Mouse (Mus musculus) liver, adult 2 months (tissue): ENCODE measurements at regions not wholly inside any gene's neighbourhood (a gene's known extent, or its start where the extent isn't known, plus 50 kb on each side); places are given as distances from the start of the nearest gene placed in this dataset.

Source experiments
- DNase-seq: peaks from one replicate; pipeline ENCODE4 v3.0.0-alpha.2; 2011; ENCODE audit warnings: low read depth, low spot score; ENCODE audit errors: extremely low read depth
- H3K27ac ChIP-seq: fragments of 200-500 bp; replicated peaks from 2 replicates; pipeline ENCODE4 v1.5.1; 2012; ENCODE audit warnings: low read depth, mild to moderate bottlenecking, control low read depth, inconsistent platforms, low read length; ENCODE audit not compliant: insufficient read depth
- H3K27me3 ChIP-seq: fragments of 200-500 bp; 2 replicates; pipeline ENCODE4 v1.6.1; 2012; ENCODE audit warnings: mild to moderate bottlenecking, moderate library complexity, low read length, inconsistent platforms; ENCODE audit not compliant: control insufficient read depth, insufficient read depth
- H3K36me3 ChIP-seq: fragments of 200-500 bp; 2 replicates; pipeline ENCODE4 v1.6.1; 2012; ENCODE audit warnings: low read length, inconsistent platforms; ENCODE audit not compliant: control insufficient read depth, insufficient read depth
- H3K4me1 ChIP-seq: fragments of 200-500 bp; 2 replicates; pipeline ENCODE4 v1.6.1; 2011; ENCODE audit warnings: low read length; ENCODE audit not compliant: control insufficient read depth, insufficient read depth
- H3K4me3 ChIP-seq: fragments of 200-500 bp; 2 replicates; pipeline ENCODE4 v1.5.1; 2011; ENCODE audit warnings: low read depth, mild to moderate bottlenecking, control low read depth, low read length, moderate library complexity; ENCODE audit not compliant: insufficient read depth
- H3K79me2 ChIP-seq: fragments of 200-500 bp; 2 replicates; pipeline ENCODE4 v1.6.1; 2012; ENCODE audit warnings: inconsistent platforms, mild to moderate bottlenecking, low read length, moderate library complexity; ENCODE audit not compliant: control insufficient read depth, insufficient read depth
- H3K9ac ChIP-seq: fragments of 200-500 bp; 2 replicates; pipeline ENCODE4 v1.6.1; 2012; ENCODE audit warnings: low read depth, mild to moderate bottlenecking, control low read depth, inconsistent platforms, low read length
- CTCF ChIP-seq: fragments of 200-500 bp; IDR thresholded peaks from 2 replicates; pipeline ENCODE4 v1.5.1; 2011; ENCODE audit warnings: low read depth, low read length, control low read depth
- POLR2A ChIP-seq: fragments of 200-500 bp; IDR thresholded peaks from 2 replicates; pipeline ENCODE4 v1.6.1; 2011; ENCODE audit warnings: low read length, control low read depth; ENCODE audit not compliant: insufficient read depth; ENCODE audit errors: extremely low read depth
- WGBS: fragments of 180-500 bp; shearing (Covaris S2); methylation state at CpG from one replicate; pipeline ENCODE4 v1.1.7; 2018; 5-methylcytosine and 5-hydroxymethylcytosine counted together

- peak; percentile 97 for DNase-seq
- no peak overlapping the region for H3K9ac ChIP-seq
- H3K27me3 ChIP-seq, result no peaks in the 10 kb centered on the region
- 30% methylated on average over 1 of the region's 1 CpGs for WGBS
- no peak overlapping the region for H3K4me3 ChIP-seq
- H3K79me2 ChIP-seq, result no peaks in the 10 kb centered on the region
- TF ChIP-seq CTCF, result no peak
- no peak for TF ChIP-seq POLR2A
- peaks cover 6% of the 10 kb centered on the region for H3K4me1 ChIP-seq
- no peaks in the 10 kb centered on the region for H3K36me3 ChIP-seq
- no peak overlapping the region for H3K27ac ChIP-seq
Measured at GRCm38 (mm10) chr12:35663062-35663461, 128.2 kb upstream of the Ahr start.

GRCm38 (mm10) chr12:35656563-35656962 is 121.7 kb upstream of the Ahr start:
- TF ChIP-seq CTCF (no peak), POLR2A (no peak)
- no peak overlapping the region for H3K9ac ChIP-seq
- WGBS, result 92% methylated on average over 3 of the region's 3 CpGs
- no peak overlapping the region for H3K4me3 ChIP-seq
- no peaks in the 10 kb centered on the region for H3K79me2 ChIP-seq
- no peaks in the 10 kb centered on the region for H3K27me3 ChIP-seq
- no peaks in the 10 kb centered on the region for H3K36me3 ChIP-seq
- no peaks in the 10 kb centered on the region for H3K4me1 ChIP-seq
- no peak for DNase-seq
- H3K27ac ChIP-seq, result no peak overlapping the region

GRCm38 (mm10) chr12:35649772-35650171 is 114.9 kb upstream of the Ahr start:
- Histone ChIP-seq H3K4me1 (no peaks in the 10 kb centered on the region), H3K9ac (no peak overlapping the region), H3K27me3 (no peaks in the 10 kb centered on the region), H3K4me3 (no peak overlapping the region), H3K36me3 (no peaks in the 10 kb centered on the region), H3K27ac (no peak overlapping the region), H3K79me2 (no peaks in the 10 kb centered on the region)
- no peak for DNase-seq
- TF ChIP-seq CTCF (no peak), POLR2A (no peak)
- 84% methylated on average over 3 of the region's 3 CpGs for WGBS

GRCm38 (mm10) chr12:35642473-35642872 is 107.6 kb upstream of the Ahr start:
- DNase-seq, result no peak
- H3K9ac ChIP-seq, result no peak overlapping the region
- no peaks in the 10 kb centered on the region for H3K27me3 ChIP-seq
- H3K4me3 ChIP-seq, result no peak overlapping the region
- H3K36me3 ChIP-seq, result no peaks in the 10 kb centered on the region
- no peak overlapping the region for H3K27ac ChIP-seq
- no peak for TF ChIP-seq POLR2A
- TF ChIP-seq CTCF, result no peak
- no peaks in the 10 kb centered on the region for H3K4me1 ChIP-seq
- H3K79me2 ChIP-seq, result no peaks in the 10 kb centered on the region

GRCm38 (mm10) chr12:35641741-35642140 is 106.9 kb upstream of the Ahr start:
- Histone ChIP-seq H3K9ac (no peak overlapping the region), H3K27ac (no peak overlapping the region), H3K79me2 (no peaks in the 10 kb centered on the region), H3K27me3 (no peaks in the 10 kb centered on the region), H3K4me3 (no peak overlapping the region), H3K4me1 (no peaks in the 10 kb centered on the region), H3K36me3 (no peaks in the 10 kb centered on the region)
- no peak for DNase-seq
- 78% methylated on average over 1 of the region's 1 CpGs for WGBS
- TF ChIP-seq CTCF, result no peak
- no peak for TF ChIP-seq POLR2A

GRCm38 (mm10) chr12:35640911-35641345 is 106.1 kb upstream of the Ahr start:
- Histone ChIP-seq H3K9ac (no peak overlapping the region), H3K4me1 (no peaks in the 10 kb centered on the region), H3K27me3 (no peaks in the 10 kb centered on the region), H3K4me3 (no peak overlapping the region), H3K79me2 (no peaks in the 10 kb centered on the region), H3K36me3 (no peaks in the 10 kb centered on the region), H3K27ac (no peak overlapping the region)
- no peak for DNase-seq
- TF ChIP-seq CTCF, result no peak
- no peak for TF ChIP-seq POLR2A
- WGBS, result 70% methylated on average over 3 of the region's 3 CpGs
